Mouse (Mus musculus) adrenal gland, adult 8-10 months (tissue): ENCODE data around the gene Prr15. TPM values are rescaled to one million over a fixed set of nuclear protein-coding genes. Genes with fewer than 3 reads are reported as not detected.

Experiments used
- total RNA-seq, 4 experiments: library from RNA; stranded (reverse); gene quantifications; 2 replicates each; pipeline ENCODE4 v1.2.4; 2022

The Prr15 gene
- total RNA-seq, 4 experiments from 2014 or later, result 2.8 to 16.1 (median 9.2) TPM

Other genes with a start within 250 kb of the Prr15 start
- gene Wipf3, start 103.8 kb downstream of the Prr15 start, total RNA-seq, result 1 to 10 TPM; 1.3 to 3.3 (median 2.7) TPM
- 10 to 100 TPM; 34.1 to 73.9 (median 49.6) TPM for gene Scrn1, start 240.7 kb downstream of the Prr15 start, total RNA-seq